Mouse (Mus musculus) common myeloid progenitor, adult 5-6 weeks (primary cell): ENCODE results near the gene Gucy1a1. TPM values are rescaled to one million over a fixed set of nuclear protein-coding genes. Genes with fewer than 3 reads are reported as not detected.

Experiments
- total RNA-seq: library from RNA; stranded (forward); fragments of 200-1000, 187-1606 nt; gene quantifications from 2 replicates; pipeline ENCODE4 v1.2.3, GENCODE M21; 2017

The Gucy1a1 gene
- total RNA-seq, 1 experiment from 2014 or later, result 3.0 TPM

Other genes starting within 250 kb of the Gucy1a1 start
- 15.5 and 15.6 TPM in 2 replicates for gene Ctso, start 213.2 kb downstream of the Gucy1a1 start, total RNA-seq
- not detected in 2 replicates for gene Tdo2, start 169.6 kb downstream of the Gucy1a1 start, total RNA-seq
- not detected in 2 replicates for gene Asic5, start 163.5 kb downstream of the Gucy1a1 start, total RNA-seq
- 0.87 and 2.0 TPM in 2 replicates for gene Gucy1b1, start 71.1 kb downstream of the Gucy1a1 start, total RNA-seq
- 1.1 and 33.4 TPM in 2 replicates for gene Map9, start 212.3 kb upstream of the Gucy1a1 start, total RNA-seq